Mouse (Mus musculus) layer of hippocampus, adult 9-10 months (tissue): Measurements from ENCODE around the gene Kif22.
"Not testable (repeated sequence)": the region's sequence is repeated elsewhere in the genome, so short reads cannot be mapped to it uniquely, and the experiment has no call there.

ENCODE experiments used
- DNase-seq: peaks from one replicate; pipeline ENCODE4 v3.0.0; 2022; ENCODE audit warnings: low spot score

The Kif22 gene

DNA sequence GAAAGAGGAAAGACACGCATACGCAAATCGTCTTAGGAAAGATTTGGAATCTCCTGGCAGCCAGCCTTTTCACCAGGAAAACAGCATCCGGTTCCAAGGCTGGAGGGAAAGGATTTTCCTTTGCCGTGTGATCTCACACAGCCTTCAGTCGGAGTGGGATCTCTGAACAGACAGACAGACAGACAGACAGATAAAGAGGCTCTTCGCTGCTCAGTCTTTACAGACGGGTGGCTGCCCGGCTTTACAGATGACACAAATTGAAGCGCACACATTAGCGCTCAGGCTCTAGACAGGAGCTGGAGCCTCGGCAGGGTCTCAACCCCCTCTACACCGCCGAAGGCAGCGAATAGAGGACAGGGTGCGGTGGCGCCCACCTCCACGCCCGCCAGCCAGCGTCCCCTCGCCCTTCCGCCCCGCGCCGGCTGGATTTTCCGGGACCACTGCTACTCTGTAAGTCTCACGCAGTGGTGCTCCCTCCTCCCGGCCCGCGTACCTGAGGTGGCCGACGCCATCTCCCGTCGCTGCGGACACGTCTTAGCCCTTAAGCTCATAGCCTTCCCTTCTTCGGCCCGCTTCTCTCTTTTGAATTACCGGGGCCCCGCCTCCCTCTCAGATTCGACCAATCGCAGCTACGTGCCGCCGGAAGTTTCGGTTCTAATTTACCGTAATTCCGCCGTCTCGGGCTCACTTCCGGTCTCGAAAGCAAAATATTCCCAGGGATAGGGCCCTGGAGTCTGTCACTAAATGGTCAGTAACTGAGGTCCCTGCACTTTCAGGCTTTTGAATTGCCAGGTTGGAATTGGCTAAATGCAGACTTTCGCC, at the start of gene Kif22:
TSS of gene Kif22 (minus strand) at position 621 of the 822 bp plus-strand sequence.
- no peak for DNase-seq

DNA sequence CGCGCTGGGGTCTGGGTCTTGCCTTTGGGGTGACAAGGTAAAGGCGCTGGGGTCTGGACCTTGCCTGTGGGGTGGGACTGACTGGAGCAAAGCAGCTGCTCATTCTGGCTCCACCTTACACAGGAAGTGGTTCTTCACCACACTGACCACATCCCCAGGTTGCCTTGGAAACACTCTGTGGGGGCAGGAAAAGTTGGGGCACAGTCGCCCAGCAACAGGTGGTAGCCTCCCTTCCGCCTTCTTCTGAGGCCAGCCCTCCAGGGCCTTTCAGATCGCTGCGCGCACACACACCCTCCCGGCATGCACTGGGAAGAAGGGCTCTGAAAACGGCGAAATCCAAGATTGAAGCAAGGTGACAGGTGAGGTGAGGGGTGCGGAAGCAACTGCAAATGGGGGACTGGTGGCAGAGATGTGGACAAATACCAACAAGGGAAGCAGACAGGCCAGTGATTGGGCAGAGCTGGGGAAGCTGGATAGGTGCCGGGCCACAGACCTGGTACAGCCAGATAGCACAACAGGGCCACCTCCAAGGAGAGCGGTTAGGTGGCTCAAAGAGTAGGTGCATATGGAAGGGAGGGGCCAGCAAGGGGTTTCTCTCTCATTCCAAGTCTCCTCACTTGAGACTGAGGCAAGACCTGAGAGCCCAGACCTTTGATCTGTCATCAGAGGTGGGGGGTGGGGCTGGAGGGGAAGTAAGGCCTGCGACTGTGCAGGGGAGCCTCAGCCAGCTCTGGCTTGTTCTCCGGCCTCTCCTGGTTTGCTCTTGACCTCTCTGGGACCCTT, 49.0 kb upstream of the Kif22 start, which contains the start of gene AI467606:
TSS of gene AI467606 (plus strand) at position 246 of the 783 bp plus-strand sequence.
- no peak for DNase-seq

DNA sequence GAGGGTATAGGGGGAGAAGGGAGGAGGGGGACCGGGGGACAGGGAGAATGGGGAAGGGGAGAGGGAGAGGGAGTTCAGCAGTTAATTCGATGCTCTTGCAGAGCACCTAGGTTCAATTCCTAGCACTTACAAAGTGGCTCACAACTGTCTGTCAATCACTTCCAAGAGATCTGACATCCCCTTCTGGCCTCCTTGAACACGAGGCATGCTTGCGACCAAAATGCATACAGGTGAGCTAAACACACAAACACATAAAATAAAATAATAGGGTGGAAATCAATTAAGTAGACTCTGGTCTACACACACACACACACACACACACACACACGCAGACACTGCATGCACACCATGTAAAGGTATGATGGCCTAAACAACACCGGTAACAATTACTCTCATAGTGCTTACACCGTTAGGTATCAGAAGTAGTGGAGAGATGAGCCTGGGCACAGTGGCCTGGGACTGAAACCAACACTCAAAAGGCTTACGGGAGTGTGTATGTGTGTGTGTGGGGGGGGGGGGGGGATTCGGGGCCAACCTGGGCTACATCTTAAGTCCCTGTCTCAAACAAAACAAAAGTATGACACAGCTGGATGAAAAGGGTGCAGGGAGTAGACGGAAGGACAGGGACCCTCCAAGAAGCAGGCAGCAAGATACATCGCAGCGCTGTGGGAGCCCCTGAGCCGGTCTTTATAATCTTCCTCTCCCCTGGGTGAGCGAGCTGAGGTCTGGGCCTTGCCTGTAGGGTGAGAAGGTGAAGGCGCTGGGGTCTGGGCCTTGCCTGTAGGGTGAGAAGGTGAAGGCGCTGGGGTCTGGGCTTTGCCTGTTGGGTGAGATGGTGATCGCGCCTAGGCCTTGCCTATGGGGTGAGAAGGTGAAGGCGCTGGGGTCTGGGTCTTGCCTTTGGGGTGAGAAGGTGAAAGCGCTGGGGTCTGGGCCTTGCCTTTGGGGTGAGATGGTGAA, 48.2 kb upstream of the Kif22 start:
- DNase-seq, result no peak

DNA sequence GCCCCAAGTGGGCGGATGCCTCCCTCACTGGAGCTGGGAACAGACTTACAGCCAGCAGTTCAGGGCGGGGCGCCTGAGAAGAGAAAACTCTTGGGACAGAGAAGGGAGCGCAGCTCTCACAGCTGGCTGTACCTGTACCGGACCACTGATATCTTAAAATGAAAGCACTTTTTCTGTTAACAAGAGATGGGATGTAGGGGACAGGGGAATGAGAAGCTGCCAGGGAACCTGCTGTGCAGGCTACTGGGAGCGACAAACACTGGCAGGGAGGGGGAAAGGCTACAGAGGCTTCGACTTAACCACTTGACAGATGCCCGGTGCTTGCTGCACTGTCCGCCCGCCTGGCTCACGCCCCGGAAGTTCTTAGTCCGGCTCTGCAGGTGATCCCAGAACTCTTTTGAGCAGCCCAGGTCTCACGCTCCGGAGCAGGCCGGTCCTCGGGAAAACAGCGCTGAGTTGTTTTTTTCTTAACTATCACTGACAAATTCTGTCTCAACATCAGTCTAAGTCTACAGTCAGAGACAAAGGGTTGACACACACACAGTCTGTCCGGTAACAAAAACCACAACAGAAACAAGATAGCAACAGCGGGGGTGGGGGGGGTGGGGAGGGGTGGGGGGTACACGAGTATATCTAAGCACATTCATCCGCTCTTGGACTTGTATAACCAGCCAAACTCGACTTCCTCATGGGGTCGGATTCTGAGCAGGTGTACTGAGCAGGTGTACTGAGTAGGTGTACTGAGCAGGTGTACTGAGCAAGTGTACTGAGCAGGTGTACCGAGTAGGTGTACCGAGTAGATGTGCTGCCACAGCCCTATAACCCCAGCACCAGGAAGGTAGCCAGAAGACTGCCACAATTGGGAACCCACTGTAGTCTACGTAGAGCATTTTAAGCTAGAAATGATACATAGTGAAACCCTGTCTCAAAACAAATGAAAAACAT, 46.9 kb upstream of the Kif22 start:
- DNase-seq, result no peak

DNA sequence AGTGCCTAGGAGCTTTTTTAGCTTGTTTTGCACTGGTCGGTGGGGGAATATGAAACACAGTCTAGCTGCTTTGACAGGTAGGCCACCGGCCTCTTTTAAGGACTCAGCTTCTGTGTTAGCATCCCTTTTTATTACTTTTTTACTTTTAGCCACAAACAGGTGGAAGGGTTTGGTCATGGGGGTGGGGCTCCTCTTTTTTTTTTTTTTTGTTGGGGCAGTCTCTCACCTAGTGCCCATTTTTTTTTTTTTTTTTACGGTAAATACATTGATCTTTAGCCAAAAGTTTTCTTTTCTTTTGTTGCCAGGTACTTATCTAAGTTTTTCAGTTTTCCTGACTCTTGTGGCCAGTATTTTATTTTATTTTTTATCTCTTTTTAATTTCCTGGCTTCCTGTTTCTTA, 45.8 kb upstream of the Kif22 start:
- DNase-seq, result no peak

DNA sequence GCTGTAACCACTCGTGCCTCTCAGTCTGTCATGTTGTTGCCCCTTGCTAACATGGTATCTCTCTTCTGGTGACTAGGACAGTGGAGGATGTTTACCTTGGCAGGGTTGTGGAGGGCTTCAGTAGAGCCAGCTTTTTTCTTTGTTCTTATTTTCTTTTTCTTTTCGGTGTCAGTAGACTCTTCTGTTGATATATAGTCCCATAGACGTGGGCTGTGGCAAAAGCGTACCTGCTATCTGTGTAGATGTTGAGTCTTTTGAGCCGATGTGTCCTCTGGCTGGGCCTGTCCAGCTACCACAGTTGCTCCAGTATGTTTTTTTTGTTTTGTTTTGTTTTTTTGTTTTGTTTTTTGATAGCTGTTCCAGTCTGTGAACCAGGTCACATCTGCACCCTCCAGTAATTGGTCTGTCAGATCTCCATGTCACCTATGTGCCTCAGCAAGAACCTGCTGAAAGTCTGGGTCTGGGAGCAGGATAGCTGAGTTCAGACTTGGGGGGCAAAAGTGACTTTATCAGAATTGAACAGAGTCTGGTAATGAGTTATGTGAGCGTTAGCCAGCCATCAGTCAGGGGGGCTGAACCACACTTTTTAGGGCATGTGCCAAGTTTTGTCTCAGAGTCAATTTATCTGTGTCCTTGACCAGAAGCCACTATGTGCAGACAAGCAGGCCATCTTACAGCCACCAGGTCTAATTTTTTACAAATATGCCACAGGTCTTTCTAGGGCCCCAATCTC, 45.2 kb upstream of the Kif22 start, which contains the start of gene Zg16:
TSS of gene Zg16 (minus strand) at position 51 of the 733 bp plus-strand sequence.
- DNase-seq, result not testable (repeated sequence)

DNA sequence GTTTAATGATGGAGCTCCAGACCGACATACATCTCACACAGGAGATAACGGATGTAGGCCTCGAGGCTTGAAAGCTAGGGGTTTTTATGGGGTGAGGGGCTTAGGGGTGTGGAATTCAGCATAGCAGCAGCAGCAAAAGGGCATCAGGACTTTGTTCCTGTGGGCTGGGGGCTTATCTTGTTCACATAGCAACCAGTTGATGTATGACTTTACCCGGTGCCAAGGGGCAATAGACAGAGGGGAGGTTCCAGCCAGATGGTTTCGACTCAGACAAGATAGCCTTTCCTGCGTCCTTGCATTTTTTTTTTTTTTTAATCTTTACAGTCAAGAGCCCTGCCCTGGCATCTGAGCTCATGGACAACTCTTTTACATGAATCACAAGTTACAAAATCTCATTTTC, 43.5 kb upstream of the Kif22 start:
- not testable (repeated sequence) for DNase-seq

DNA sequence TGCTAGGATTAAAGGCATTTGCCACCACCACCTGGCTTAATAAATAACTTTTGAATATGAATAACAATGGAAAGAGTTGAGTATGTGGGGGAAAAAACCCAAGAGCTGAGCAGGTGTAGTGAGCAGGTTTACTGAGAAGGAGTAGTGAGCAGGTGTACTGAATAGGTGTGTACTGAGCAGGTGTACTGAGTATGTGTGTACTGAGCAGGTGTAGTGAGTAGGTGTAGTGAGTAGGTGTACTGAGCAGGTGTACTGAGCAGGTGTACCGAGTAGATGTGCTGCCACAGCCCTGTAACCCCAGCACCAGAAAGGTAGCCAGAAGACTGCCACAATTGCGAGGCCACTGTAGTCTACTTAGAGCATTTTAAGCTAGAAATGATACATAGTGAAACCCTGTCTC, 42.5 kb upstream of the Kif22 start:
- no peak for DNase-seq

DNA sequence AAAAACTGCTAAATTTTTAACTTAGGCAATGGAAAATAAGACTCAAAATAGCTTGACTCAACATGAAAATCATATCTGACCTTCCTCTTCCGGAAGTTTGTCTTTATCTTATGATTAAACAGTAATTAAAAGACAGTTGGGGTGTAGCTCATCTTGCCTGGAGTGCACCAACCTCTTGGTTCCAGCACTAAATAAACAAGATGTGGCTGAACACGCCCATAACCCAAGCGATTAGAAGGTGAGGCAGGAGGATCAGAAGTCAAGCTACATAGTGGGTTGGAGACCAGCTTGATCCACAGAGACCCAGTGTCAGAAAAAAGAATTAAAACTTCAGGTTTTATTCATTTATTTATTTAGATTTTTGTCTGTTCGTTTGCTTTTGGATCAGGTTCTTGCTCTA, 41.4 kb upstream of the Kif22 start:
- no peak for DNase-seq

DNA sequence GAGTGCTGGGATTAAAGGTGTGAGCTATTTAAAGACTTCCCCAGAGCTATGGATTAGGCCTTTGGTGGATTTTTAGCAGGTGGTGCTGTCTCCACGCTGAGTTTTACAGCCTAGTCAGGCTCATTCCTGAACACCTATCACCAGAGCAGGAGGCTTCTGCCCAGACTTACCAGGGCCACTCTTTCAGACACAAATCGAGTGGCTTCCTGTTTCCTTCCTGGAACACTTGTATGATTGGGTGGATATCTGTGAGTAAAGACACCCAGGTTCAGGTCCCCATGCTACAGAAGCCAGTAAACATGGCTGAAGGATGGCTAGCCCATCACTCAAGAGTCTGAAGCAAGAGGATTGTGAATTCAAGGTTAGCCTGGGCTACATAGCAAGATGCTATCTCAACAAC, 40.7 kb upstream of the Kif22 start:
- no peak for DNase-seq

DNA sequence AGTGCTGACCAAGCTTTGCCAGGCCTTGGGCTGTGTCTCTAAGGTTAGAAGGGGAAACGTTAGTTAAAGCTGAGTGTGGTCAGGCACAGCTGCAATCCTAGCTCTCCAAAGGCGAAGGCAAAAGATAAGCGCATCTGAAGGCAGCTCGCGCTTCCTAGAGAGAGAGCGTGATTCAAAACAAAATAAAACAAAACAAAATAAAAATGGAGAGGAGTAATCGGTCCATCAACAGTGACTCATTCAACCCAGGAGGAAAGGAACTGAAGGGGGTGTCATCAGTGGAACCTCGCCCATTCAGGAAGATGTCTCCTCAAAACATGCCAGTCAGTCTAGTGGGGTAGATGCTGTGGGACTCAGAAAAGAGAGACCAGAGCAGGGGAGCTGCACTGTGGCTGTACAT, 40.0 kb upstream of the Kif22 start:
- no peak for DNase-seq

DNA sequence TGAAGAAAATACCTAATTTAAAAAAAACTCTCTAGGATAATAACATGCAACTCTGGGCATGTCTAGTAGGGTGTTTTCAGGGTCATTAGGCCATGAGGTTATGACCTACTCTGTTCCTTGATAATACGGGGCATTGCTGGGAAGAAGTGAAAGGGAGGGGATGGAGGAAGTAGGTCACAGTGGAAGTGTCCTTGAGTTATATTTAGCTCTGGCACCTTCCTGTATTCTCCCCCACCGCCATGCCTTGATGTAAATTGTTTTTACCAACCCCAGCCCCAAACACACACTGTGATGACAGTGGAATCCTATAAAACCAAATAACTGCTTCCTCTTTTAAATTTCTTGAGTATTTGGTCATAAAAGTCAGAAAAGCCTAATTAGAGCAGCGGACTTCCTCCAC, 37.8 kb upstream of the Kif22 start:
- no peak for DNase-seq

DNA sequence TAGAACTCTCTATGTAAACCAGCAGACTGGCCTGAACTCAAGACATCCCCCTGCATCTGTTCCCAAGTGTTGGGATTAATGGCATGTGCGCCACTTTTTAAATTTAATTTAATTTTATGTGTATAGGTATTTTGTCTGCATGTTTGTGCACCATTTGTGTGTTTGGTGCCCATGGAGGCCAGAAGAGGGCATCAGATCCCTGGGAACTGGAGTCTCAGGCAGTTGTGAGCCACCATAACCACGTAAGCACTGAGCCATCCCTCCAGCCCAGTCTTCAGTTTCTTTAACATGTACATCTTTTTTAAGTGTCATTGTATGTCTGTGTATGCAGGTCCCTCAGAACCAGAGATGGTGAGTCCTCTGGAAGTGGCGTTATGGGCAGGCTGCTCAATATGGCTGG, 35.4 kb upstream of the Kif22 start:
- no peak for DNase-seq

DNA sequence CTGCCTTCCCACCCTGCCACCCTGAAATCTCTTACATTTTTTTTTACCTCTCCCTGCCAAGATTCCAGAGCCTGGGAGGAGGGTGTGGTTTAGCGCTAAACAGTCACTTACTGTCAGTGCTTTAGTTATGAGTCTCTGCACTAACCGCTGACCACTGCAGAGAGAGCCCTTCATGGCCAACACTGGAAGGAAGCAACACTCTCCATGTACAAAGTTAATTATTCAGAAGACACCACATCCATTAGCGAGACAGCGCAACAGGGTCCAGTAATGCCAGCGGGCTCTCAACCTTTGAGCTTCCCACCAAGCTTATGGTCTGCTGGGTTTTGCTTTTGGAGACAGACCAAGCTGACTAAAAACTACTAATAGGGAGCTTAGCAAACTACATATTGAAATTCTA, 33.9 kb upstream of the Kif22 start:
- no peak for DNase-seq

DNA sequence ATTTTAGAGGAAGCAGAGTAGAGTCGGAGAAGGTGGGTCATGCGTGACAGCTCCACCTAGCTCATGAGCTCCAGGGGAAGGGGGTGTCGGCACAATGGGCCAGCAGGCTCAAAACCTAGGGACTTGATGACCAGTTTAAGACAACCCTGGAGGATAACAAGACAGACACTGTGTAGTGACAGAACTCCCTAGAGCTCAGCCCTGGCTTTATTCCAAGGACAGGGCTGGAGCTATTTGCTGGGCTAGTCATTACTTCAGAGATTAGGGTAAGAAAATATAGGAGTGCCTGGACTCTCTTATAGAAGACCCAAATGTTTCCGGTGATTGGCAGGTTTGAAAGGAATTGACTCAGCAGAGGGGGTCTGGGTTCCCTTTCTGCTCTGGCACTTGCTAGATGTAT, 30.9 kb upstream of the Kif22 start:
- DNase-seq, result no peak

DNA sequence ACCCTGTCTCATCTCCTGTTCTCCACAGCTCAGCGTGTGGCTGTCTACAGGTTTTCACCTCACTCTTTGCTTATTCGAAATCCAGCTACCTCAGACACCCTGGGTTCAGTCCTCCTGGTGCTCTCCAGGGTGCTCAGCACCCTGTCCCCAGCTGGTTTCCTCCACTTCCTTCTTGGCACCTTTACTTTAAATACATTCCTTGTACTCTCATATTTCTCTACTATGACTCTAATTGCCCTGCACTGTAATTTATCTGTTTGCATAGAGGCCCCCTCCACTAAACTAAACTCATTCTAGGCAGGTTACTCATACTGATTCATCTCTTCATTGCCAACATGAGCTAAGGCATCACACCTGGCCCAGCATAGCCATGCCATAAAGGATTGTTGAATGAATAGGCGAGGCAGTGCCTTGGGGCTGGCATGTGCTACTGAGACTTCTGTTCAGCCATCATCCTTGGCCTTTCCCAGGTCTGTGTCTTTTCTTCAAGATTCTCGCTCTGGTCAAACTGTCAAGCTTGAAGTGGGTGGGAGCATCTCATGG, 28.7 kb upstream of the Kif22 start:
- DNase-seq, result no peak

DNA sequence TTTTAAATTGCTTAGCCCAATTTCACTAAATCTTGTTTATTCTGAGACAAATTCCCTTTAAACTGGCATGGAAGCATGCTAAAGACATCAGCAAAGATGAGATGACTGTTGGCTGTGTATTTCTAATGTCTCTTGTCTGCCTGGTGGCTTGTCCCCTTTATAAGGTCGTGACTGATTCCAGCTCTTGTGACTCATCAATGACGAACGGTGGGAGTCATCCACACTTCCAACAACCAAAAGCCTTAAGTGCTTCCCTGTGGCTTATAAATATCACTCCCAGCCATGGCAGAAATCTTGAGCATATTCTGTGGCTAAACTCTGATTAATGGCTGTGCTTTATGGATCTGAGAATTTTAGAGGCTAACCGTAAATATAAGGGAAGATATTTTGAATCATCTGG, 24.0 kb upstream of the Kif22 start:
- DNase-seq, result no peak

DNA sequence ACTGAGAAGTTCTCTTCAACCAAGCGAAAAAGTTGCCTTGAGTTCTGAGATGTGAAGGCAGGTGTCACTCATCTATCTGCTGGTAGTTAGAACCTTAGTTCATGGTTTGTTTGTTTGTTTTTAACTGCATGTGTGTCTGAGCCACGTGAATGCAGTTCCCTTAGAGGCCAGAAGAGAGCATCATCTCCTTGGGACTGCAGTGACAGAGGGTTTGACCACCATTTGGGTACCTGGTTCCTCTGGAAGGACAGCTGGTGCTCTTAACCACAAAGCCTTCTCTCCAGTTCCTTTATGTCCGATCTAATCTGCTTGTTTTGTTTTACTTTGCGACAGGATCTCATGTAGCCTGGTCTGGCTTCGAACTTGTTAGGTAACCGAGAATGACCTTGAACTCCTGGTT, 23.3 kb upstream of the Kif22 start:
- no peak for DNase-seq

DNA sequence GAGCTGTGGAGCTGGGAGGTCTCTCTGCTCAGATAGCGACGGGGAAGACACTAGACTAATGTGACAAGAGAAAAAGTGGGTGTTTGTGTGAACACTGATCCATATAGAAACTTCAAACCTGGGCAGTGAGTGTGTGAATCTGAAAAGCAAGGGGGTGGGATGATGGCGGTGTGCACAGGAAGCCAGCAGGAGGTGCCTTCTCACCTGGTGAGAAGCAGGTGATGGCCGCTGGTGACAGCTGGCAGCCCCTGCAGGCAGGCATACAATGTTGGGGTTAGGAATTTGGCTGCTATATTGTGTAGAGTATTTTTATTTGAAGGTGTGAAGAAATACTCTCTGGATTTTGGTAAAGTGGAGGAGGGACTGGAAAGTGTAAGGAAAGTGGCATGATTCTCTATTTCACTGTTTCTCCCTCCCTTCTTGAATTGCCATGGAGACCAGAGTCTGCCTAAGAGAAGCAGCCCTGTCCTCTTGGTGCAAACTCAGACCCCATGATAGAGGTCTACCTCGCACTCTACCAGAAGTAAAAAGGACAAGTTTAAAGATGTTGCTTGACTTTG, 12.8 kb upstream of the Kif22 start:
- DNase-seq, result no peak

DNA sequence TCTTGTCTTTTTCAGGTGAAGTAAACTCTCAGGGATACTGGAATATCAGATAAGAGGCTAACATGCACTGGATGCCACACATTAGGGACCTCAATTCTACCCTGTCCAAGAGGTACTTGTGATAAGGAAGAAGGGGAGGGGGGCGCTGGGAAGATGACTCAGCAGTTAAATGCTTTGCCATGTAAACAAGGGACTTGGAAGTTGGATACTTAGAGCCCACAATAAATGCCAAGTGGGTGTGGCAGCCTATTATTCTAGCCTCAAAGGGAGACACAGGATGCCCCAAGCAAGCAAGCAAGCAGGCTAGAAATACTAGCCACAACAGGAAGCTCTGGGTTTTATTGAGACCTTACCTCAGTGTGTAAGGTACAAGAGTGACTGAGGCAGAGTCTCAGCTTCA, 11.0 kb downstream of the Kif22 start:
- DNase-seq, result no peak
